In the genomic region with DNA sequence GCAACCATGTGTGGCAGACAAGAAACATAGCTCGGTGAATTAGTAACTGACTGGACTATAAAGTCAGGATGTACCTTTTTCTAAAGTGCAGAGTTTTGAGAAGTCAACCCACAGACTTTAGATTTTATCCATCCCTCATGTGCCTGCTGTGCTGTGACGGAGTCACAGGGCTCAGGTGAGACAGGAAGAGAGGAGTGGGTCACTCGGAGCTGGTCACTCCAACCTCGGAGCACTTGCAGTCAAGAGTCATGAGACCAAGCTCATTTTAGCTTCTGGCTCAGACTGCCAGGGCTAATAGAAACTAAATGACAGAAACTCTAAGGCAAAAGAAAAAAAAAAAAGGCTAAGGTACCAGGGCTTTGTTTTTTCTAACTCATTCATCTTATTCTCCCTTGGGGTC, we compare ENCODE assay signal across 1 mouse cellular context.
A peak's percentile ranks its signal among the peaks of the same experiment; 100 is the strongest.
TF ChIP-seq lines count a peak whose summit lies in the region.

No protein-coding gene starts in this region.

TF ChIP-seq in CH12.LX, 34 proteins besides CTCF, POLR2A, EP300 and RAD21 (continued from another document):
- peak; percentile 45; the same call in 1 of the 2 replicates for TF ChIP-seq ZNF384 (IDR thresholded peaks at IDR 0.05; ENCODE audit: low read depth, low read length)
